Mouse (Mus musculus) liver, embryonic 13.5 days (tissue): ENCODE results near the gene Zmynd8. TPM values are rescaled to one million over a fixed set of nuclear protein-coding genes. Genes with fewer than 3 reads are reported as not detected.
A peak's percentile ranks its signal among the peaks of the same experiment; 100 is the strongest.

Experiments used
- ATAC-seq: fragments of 200-750 bp; cut with Nextera tagmentation; 2 replicates; pipeline ENCODE4 v1.8.0; 2017; ENCODE audit warnings: low read depth, mild to moderate bottlenecking, moderate number of reproducible peaks, moderate library complexity
- DNase-seq: peaks from one replicate; pipeline ENCODE4 v3.0.0; 2022
- H3K27ac ChIP-seq: fragments of 300-500 bp; sonication (generic); 2 replicates; pipeline ENCODE4 v1.5.1; 2015; ENCODE audit warnings: moderate library complexity, mild to moderate bottlenecking, inconsistent platforms
- H3K27me3 ChIP-seq: fragments of 300-500 bp; sonication (generic); 2 replicates; pipeline ENCODE4 v1.6.1; 2015; ENCODE audit warnings: mild to moderate bottlenecking, inconsistent platforms
- H3K36me3 ChIP-seq: fragments of 300-500 bp; sonication (generic); 2 replicates; pipeline ENCODE4 v1.6.1; 2015; ENCODE audit warnings: mild to moderate bottlenecking, inconsistent platforms
- H3K4me1 ChIP-seq: fragments of 300-500 bp; sonication (generic); replicated peaks from 2 replicates; pipeline ENCODE4 v1.6.1; 2015; ENCODE audit warnings: inconsistent platforms
- H3K4me2 ChIP-seq: fragments of 300-500 bp; sonication (generic); 2 replicates; pipeline ENCODE4 v1.6.1; 2015; ENCODE audit warnings: inconsistent platforms, mild to moderate bottlenecking, moderate library complexity
- H3K4me3 ChIP-seq: fragments of 300-500 bp; sonication (generic); replicated peaks from 2 replicates; pipeline ENCODE4 v1.5.1; 2015; ENCODE audit warnings: mild to moderate bottlenecking, inconsistent platforms
- H3K9ac ChIP-seq: fragments of 300-500 bp; sonication (generic); 2 replicates; pipeline ENCODE4 v1.6.1; 2015; ENCODE audit warnings: mild to moderate bottlenecking, inconsistent platforms
- H3K9me3 ChIP-seq: fragments of 300-500 bp; sonication (generic); replicated peaks from 2 replicates; pipeline ENCODE4 v1.6.1; 2016; ENCODE audit warnings: inconsistent platforms
- WGBS: fragments of 180-500 bp; shearing (Covaris S2); methylation state at CpG from one replicate; pipeline ENCODE4 v1.1.7; 2015; ENCODE audit not compliant: insufficient replicate concordance; 5-methylcytosine and 5-hydroxymethylcytosine counted together
- polyA plus RNA-seq: library from polyadenylated mRNA; unstranded; fragments of >200 nt; fragmentation: Nextera tagmentation; extraction: Ambion mirVana; gene quantifications from 2 replicates; pipeline ENCODE4 v1.2.1, GENCODE M21; 2015

Gene Zmynd8
- polyA plus RNA-seq, 1 experiment from 2014 or later: 26.5 TPM

DNA sequence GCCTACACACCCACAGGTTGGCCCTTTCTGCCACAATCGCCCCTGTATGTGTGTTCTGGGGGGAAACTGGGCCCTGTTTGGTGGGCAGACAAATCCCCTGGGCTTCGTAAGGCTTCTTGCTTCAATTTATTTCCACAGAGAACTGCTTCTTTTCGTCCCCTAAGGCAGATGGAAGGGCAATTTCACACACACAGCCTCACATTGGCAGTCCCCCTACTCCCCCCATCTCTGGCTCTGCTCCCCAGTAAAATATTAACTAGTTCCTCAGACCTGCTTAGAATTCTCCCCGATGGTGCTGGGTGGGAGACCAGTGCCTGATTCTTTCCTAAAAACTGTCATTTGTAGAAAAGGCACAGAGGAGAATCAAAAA, 12.9 kb downstream of the Zmynd8 start:
- peak overlapping the region; percentile 92 for H3K9ac ChIP-seq
- whole genome bisulfite sequencing: 40% methylated on average over 4 of the region's 4 CpGs
- peaks cover 98% of the 10 kb centered on the region for H3K4me1 ChIP-seq
- no peaks in the 10 kb centered on the region for H3K9me3 ChIP-seq
- ATAC-seq: no peak
- H3K27ac ChIP-seq: peak overlapping the region; percentile 100
- H3K4me3 ChIP-seq: peak overlapping the region; percentile 20; the same call in 1 of the 2 replicates
- peak overlapping the region; percentile 95 for H3K4me2 ChIP-seq
- H3K27me3 ChIP-seq: no peaks in the 10 kb centered on the region
- H3K36me3 ChIP-seq: peaks cover 12% of the 10 kb centered on the region
- no peak for DNase-seq

DNA sequence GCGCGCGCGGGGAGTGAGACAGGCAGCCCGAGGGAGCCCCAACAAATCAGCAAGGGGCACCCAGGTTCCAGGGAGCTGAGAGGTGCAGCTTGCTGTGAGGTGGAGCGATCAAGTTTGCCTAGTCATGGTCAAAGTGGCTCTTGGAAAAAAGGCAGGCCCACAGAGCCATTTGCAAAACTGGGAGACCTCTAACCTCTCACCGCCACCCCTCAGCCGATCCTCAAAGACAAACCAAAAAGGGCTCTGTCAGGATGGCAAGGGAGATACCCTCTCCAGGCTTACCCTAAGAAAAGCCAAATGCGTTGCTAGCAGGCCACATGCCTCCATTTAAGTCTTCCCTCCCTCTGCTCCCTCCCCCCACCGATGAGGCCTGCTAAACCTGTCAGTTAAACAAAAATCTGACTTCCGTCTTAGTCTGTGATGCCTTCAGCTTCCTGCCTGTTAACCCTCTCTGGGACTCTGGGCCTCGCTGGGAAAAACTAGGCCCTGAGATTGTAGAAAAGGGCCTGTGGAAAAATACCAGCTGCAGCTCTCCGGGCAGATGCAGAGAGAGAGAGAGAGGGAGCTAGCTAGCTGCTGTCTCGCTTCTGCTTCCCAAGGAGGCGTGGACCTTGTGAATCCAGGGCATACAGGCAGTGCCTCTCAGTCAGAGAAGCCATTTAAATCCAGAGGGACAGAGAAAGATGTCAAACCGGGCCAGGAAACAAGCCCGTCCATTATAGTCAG, 13.4 kb downstream of the Zmynd8 start:
- Histone ChIP-seq H3K4me3 (peak overlapping the region; percentile 69), H3K36me3 (peaks cover 17% of the 10 kb centered on the region), H3K4me2 (peak overlapping the region; percentile 95), H3K27me3 (no peaks in the 10 kb centered on the region), H3K4me1 (peaks cover 98% of the 10 kb centered on the region), H3K9ac (peak overlapping the region; percentile 92), H3K27ac (peak overlapping the region; percentile 100), H3K9me3 (no peaks in the 10 kb centered on the region)
- peak; percentile 75 for ATAC-seq
- WGBS: 5% methylated on average over 16 of the region's 17 CpGs
- peak; percentile 82 for DNase-seq

DNA sequence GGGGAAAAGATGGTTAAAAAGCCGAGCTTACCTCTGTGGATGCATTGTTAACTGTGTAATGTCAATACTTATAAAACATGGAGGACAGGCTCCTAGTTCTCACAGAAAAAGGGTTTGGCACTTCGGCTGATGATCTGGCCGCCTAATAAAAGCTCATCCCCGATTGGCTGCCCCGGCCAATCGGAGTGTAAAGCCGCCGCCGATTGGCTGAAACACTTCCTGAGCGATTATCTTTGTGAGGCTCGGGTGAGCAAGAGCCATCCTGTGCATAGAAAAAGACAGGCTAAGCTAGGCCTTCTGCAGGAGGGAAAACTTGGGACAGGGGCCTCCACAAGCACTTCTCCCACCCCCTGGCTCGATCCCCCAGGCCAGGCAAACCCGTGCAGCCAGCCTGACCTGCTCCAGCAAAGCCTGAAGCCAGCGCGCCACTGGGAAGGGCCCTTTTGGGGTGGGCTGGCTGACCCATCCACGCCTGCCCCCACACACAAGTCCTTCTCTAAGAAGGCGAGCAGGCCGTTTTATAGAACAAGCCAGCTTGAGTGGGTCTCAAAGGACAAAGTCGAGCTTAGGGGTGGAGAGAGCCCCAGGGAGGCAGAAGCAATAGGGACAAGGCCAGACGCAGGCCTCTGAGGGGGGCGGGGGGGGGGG, 14.1 kb downstream of the Zmynd8 start:
- DNase-seq (peak; percentile 96), ATAC-seq (peak; percentile 61)
- Histone ChIP-seq H3K9ac (peak overlapping the region; percentile 92), H3K4me3 (peak overlapping the region; percentile 69), H3K4me2 (peak overlapping the region; percentile 95), H3K4me1 (peaks cover 98% of the 10 kb centered on the region), H3K36me3 (peaks cover 24% of the 10 kb centered on the region), H3K9me3 (no peaks in the 10 kb centered on the region), H3K27ac (peak overlapping the region; percentile 100), H3K27me3 (no peaks in the 10 kb centered on the region)
- WGBS: 2% methylated on average over 21 of the region's 21 CpGs

DNA sequence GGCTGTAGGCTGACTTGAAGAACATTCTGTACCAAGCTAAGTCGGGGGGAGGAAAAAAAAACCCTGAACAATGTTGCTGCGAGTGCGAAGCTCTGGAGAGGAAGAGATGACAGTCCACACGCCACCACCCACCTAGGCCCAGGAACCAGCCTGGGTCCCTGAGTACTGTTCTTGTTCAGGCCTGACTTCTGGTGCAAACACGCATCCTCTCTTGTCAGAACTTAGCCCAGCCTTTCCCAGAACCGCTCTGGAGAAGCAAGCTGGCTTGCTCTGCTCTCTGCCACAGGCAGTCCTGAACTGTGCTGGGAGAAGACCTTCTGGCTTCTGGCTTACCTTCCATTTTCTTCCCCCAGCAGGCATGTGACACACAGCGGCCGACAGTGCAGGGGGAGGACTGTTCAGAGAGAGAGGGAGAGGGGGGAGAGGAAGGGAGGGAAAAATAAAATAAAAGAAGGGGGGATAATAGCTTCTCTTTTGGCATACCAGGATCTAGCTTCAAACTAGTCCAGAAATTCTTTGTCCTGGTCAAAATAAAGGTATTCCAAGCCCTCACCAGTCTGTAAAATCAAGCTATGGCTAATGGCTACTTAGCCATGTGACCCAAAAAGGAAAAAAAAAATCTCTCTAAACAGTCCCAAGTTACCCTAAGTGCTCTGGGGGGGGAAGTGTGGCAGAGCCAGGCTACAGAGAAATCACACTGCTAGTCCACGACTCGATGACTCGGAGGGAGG, 14.8 kb downstream of the Zmynd8 start:
- no peak for DNase-seq
- Histone ChIP-seq H3K9me3 (no peaks in the 10 kb centered on the region), H3K9ac (peak overlapping the region; percentile 86), H3K4me3 (peak overlapping the region; percentile 69), H3K4me2 (peak overlapping the region; percentile 95), H3K27ac (peak overlapping the region; percentile 100), H3K27me3 (no peaks in the 10 kb centered on the region), H3K36me3 (peaks cover 31% of the 10 kb centered on the region), H3K4me1 (peaks cover 98% of the 10 kb centered on the region)
- 1% methylated on average over 11 of the region's 11 CpGs for WGBS
- no peak for ATAC-seq

DNA sequence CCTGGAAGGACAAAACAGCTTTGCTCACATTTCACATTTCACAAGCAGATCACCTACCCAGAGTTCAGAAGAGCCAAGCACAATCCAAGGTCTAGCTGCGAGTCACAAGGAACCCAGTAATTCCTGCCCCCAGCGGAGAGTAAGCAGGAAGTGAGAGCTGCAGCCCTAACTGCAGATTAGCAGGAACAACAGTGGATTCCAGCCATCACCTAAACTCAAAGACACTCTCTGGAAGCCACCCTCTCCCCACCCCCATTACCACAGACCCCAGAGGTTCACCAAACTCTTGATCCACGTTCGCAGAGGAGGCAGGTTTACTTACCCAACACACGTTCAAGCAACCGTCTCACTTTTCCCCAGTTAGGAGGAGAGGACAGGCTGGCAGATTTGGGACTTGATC, 15.8 kb downstream of the Zmynd8 start:
- Histone ChIP-seq H3K9me3 (no peaks in the 10 kb centered on the region), H3K27ac (peak overlapping the region; percentile 100), H3K9ac (peak overlapping the region; percentile 86), H3K27me3 (no peaks in the 10 kb centered on the region), H3K4me3 (peak overlapping the region; percentile 69), H3K36me3 (peaks cover 38% of the 10 kb centered on the region), H3K4me1 (peaks cover 96% of the 10 kb centered on the region), H3K4me2 (peak overlapping the region; percentile 95)
- WGBS: 6% methylated on average over 6 of the region's 6 CpGs
- ATAC-seq (no peak), DNase-seq (no peak)

DNA sequence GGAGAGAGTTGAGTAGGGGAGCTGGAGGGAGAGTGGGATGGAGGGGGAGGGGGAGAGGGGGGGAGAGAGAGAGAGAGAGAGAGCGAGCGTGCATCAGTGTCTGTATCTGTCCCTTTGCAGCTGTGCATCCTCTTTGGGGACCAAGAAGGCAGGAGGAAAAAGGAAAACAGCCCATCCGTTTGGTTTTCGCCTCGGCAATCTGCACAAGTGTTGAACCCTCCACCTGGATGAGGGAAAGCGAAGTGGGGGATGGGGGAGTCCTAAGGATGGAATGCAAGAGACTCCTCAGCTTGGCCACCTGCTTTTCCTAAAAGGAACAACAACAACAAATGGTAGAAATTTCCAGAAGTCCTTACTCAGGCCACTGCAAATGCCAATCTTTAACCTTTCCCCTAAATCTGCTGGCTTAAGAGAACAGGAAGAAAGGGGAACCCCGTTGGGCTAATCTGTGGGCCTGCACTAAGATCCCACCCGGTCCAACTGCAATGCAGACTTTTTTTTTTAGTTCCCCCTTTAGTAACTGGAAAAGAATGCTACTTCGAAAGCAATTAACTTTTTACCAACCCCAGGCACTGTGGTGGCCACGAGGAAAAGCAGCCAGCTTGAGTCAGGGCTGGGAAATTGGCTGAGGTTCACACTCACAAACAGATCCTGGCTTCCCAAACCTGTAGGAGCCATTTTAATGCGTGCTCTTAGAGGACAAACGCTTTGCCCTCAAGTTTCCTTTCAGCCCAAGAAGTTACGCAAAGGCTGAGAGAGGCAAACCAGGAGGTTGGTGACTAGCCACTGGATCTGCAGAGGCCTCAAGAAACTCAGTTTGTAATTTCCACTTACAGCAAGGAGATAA, 17.0 kb downstream of the Zmynd8 start:
- H3K36me3 ChIP-seq: peaks cover 50% of the 10 kb centered on the region
- H3K4me2 ChIP-seq: peak overlapping the region; percentile 95
- peak overlapping the region; percentile 69 for H3K4me3 ChIP-seq
- WGBS: 34% methylated on average over 13 of the region's 13 CpGs
- peak overlapping the region; percentile 100 for H3K27ac ChIP-seq
- ATAC-seq (no peak), DNase-seq (no peak)
- H3K9me3 ChIP-seq: no peaks in the 10 kb centered on the region
- H3K9ac ChIP-seq: peak overlapping the region; percentile 86
- H3K27me3 ChIP-seq: no peaks in the 10 kb centered on the region
- peaks cover 96% of the 10 kb centered on the region for H3K4me1 ChIP-seq

DNA sequence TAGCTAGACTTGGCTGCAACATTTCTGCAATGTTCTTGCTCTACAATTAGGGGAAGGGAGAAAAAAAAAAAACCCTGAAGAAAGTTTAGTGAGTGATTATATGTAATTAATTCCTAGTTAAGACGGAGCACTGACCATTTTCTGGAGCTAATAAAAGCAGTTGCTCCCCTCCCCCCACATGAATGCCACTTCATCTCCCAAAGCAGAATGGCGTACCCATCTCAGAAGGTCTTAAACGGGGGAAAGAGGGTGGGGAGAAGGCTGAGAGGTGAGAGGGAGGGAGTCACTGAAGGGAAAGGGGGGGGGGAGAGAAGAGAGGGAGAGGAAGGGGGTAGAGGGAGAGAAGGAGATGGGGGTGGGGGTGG, 17.6 kb downstream of the Zmynd8 start:
- Histone ChIP-seq H3K9ac (peak overlapping the region; percentile 86; the same call in 1 of the 2 replicates), H3K4me2 (peak overlapping the region; percentile 95), H3K9me3 (no peaks in the 10 kb centered on the region), H3K27me3 (no peaks in the 10 kb centered on the region), H3K36me3 (peaks cover 56% of the 10 kb centered on the region), H3K4me1 (peaks cover 96% of the 10 kb centered on the region), H3K4me3 (peak overlapping the region; percentile 5; the same call in 1 of the 2 replicates), H3K27ac (peak overlapping the region; percentile 100)
- WGBS: 38% methylated on average over 3 of the region's 3 CpGs
- DNase-seq (no peak), ATAC-seq (no peak)

DNA sequence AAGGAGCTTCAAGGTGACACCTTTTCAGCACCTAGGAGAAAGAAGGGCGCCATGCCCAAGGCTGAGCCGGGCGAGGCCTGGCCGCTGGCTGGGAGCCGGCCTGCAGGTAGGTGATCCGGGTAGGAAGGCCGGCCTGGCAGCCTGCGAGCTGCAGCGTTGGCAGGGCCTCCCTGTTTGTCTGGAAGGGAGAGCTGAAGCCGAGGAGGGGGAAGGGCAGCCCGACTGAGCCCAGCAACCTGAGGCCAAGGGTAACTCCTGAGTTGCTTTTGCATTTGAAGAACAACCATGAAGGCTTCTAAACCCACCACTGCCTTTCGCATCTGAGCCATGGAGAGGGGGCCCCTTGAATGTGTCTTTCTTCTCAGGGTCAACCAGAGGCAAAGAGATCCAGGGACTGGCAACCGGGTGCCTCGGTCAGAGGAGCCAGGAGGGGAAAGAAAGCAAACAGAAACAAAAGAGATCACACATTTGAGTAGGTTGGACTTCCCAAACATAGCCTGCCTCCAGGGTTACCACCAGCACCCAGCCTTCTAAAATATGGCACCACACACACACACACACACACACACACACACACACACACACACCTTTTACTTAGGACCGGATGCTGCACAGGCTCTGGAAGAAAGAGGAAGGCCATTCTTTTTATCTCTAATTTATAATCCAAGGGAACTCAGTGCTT, 18.2 kb downstream of the Zmynd8 start:
- H3K27me3 ChIP-seq: no peaks in the 10 kb centered on the region
- H3K4me1 ChIP-seq: peaks cover 96% of the 10 kb centered on the region
- H3K4me2 ChIP-seq: peak overlapping the region; percentile 95
- peak overlapping the region; percentile 100 for H3K27ac ChIP-seq
- H3K4me3 ChIP-seq: peak overlapping the region; percentile 5; the same call in 1 of the 2 replicates
- WGBS: 63% methylated on average over 15 of the region's 15 CpGs
- peaks cover 62% of the 10 kb centered on the region for H3K36me3 ChIP-seq
- H3K9me3 ChIP-seq: no peaks in the 10 kb centered on the region
- H3K9ac ChIP-seq: peak overlapping the region; percentile 86
- no peak for ATAC-seq
- no peak for DNase-seq

DNA sequence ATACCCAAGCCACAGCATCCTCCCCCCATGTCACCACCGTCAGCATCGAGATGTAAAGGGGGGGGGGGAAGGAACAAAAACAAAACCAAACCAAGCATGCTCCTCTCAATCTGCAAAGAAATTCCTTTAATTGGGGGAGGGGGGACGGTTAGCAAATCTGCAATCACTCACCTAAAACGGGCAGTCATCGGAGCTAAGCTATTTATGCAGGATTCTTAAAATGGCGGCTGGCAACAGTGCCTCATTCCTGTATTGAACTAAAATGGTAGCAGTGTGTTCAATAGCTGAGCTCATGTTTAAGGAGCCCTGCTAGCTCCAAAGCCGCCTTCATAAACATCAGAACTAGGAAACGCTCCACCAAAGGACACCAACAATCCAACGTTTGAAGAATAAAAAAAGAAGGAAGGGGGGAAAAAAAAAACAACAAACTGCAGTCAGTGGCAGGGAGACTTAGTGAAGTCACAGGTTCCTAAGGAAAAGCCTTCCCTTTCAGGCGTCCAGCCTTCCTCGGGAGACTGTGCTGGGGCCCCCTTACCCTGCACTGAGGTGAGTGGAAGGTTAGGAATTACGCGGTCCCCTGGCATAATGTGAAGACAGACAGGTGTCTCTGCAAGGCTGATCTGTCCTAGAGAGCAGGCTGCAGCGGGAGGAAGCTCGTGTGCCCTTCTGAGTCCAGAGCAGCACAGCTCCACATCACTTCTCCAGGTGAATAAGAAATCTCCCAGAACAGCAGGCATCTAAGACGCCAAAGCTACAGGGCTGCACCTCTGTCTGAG, 19.2 kb downstream of the Zmynd8 start:
- WGBS: 55% methylated on average over 16 of the region's 16 CpGs
- peak overlapping the region; percentile 61 for H3K9ac ChIP-seq
- no peaks in the 10 kb centered on the region for H3K27me3 ChIP-seq
- H3K9me3 ChIP-seq: no peaks in the 10 kb centered on the region
- H3K4me1 ChIP-seq: peaks cover 96% of the 10 kb centered on the region
- H3K27ac ChIP-seq: peak overlapping the region; percentile 100
- ATAC-seq: no peak
- peak overlapping the region; percentile 95 for H3K4me2 ChIP-seq
- DNase-seq: no peak
- no peak overlapping the region for H3K4me3 ChIP-seq
- H3K36me3 ChIP-seq: peaks cover 72% of the 10 kb centered on the region

DNA sequence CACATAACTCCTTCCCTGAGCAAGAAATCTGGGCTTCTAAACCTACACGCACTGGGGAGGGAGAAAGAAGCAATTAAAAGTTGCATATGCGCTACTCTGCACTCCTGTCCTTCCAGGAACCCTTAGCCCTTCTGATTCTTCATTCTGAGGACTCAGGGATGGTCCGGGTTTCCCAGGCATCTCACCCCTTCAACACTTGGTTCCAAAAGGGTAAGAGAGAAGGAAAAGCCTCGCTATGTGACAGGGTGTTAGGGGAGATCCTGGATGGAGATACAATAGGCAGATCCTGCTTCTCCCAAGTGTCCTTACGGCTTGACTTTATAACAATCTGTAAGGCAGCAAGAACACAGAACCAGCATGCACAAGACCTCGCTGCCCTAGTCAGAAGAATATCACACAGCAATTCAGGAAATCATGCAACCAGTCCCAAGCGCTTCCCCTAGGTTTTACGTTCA, 19.9 kb downstream of the Zmynd8 start:
- peak overlapping the region; percentile 41 for H3K9ac ChIP-seq
- ATAC-seq (no peak), DNase-seq (no peak)
- H3K27me3 ChIP-seq: no peaks in the 10 kb centered on the region
- H3K4me3 ChIP-seq: no peak overlapping the region
- H3K9me3 ChIP-seq: no peaks in the 10 kb centered on the region
- H3K4me1 ChIP-seq: peaks cover 98% of the 10 kb centered on the region
- H3K27ac ChIP-seq: peak overlapping the region; percentile 100
- peak overlapping the region; percentile 95 for H3K4me2 ChIP-seq
- 75% methylated on average over 8 of the region's 8 CpGs for WGBS
- peaks cover 79% of the 10 kb centered on the region for H3K36me3 ChIP-seq
